Mouse (Mus musculus) regulatory T cell (primary cell): ENCODE measurements around the gene Per3.

Experiments
- in situ Hi-C: fragments of 300-600 bp; cut with MboI, MseI; formaldehyde crosslinking; loops from one replicate; pipeline ENCODE4 v1.15.1; 2025; ENCODE audit warnings: high pct_unique_total_duplicates

Per3 gene

DNA sequence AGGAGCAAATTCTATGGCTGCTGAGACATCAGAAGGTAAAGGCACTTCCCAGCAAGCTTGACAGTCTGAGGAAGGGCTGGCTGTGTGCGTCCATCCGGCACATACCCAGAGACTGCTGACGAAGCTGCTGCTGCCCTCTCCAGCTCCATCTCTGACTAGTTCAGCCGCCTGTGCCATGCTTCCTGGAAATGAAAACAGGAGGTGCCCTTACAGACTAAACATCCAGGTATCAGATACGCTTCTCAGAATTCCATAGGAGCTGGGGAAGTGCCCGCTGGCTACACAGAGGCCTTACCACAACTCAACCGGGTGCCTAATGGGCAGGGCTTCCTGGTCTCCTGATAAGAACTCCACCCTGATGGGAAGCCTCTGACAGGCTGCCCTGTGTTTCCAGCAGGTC is 85.9 kb downstream of the Per3 start:
- in situ Hi-C loops, result no loop called here

DNA sequence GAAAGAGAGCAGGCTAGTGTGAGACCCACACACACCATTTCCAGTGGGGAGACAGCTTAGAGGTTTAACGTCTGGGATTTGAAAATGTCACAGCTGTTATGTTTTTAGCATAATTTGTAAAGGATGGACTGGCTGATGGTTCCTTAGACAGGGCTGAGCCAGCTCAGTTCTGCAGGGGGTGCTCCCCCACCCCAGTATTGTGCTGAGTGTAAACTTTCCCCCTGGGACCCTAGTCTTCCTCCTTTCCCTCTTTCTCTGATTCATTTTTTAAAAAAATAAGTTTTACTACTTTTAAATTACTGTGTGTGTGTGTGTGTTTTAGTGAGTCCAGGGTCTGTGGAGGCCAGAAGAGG is 87.4 kb downstream of the Per3 start:
- in situ Hi-C loops, result no loop called here

DNA sequence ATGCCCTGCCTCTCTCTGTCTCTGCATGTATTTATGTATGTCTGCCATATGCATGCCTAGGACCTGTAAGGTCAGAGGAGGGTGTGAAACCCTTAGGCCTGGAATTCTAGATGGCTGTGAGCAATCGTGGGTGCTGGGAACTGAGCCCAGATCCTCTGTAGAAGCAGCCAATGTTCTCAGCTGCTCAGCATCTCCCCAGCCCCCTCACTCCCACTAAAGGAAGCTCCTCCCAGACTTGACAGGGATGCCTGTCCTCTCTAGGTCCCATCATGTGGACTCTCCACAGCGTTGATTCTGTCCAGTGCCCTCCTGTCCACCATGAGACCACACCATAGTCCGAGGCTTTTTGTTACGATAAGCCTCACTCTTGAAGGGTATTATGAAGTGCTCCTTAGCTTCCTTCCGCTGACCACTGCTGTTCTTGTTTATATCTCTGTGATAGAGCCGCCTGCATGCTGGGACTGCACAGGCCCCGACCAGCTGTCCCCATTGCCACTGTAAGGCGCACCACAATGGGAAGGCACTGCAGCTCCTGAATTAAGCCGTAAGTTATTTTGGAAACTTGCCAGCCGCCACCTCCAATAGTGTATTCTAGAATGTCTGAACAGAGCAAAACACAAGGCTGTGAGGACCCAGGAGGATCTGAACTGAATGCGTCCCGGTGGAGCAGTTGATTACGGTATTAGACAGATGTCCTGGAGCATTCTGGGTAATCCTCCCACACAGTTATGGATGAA is 87.9 kb downstream of the Per3 start:
- in situ Hi-C loops, result no loop called here
